Mouse (Mus musculus): ENCODE results near the gene Alppl2. TPM values are rescaled to one million over a fixed set of nuclear protein-coding genes. Genes with fewer than 3 reads are reported as not detected.
A peak's percentile ranks its signal among the peaks of the same experiment; 100 is the strongest.

Alppl2 gene
- polyA plus RNA-seq, 1 experiment: not detected

- H3K4me3 ChIP-seq: no peak overlapping the region
- no peaks in the 10 kb centered on the region for H3K79me2 ChIP-seq (ENCODE audit: control insufficient read depth, insufficient read depth)
- no peaks in the 10 kb centered on the region for H3K27me3 ChIP-seq (ENCODE audit: control insufficient read depth, insufficient read depth, insufficient read length)
- TF ChIP-seq CEBPB (IDR thresholded peaks at IDR 0.05; ENCODE audit: insufficient read depth, poor library complexity, severe bottlenecking): no peak
- no peak for TF ChIP-seq E2F4 (IDR thresholded peaks at IDR 0.05; ENCODE audit: insufficient read depth)
- TF ChIP-seq POLR2AphosphoS2 (IDR thresholded peaks at IDR 0.05; ENCODE audit: insufficient read length, low read depth): no peak
- no peak for TF ChIP-seq MYOG (IDR thresholded peaks at IDR 0.05; ENCODE audit: control insufficient read depth in 1 of 3, insufficient read depth in 1 of 3, insufficient read length in 2 of 3, low read depth in 2 of 3)
- TF ChIP-seq TCF12 (IDR thresholded peaks at IDR 0.05; ENCODE audit: insufficient read depth, poor library complexity, severe bottlenecking): no peak
- TF ChIP-seq TCF3 (IDR thresholded peaks at IDR 0.05; ENCODE audit: insufficient read length, low read depth): no peak
- TF ChIP-seq REST (IDR thresholded peaks at IDR 0.05; ENCODE audit: insufficient read depth, insufficient read length): no peak
- no peak for TF ChIP-seq MAX (IDR thresholded peaks at IDR 0.05; ENCODE audit: low read depth)
- TF ChIP-seq USF1 (IDR thresholded peaks at IDR 0.05; ENCODE audit: low read depth): no peak
- no peak for TF ChIP-seq MYOD1 (IDR thresholded peaks at IDR 0.05; ENCODE audit: control insufficient read depth in 1 of 3, insufficient read length in 2 of 3, low read depth in 2 of 3)
- no peak for TF ChIP-seq POLR2A (IDR thresholded peaks at IDR 0.05; ENCODE audit: insufficient read length, low read depth)
- TF ChIP-seq SRF (IDR thresholded peaks at IDR 0.05; ENCODE audit: control insufficient read depth, insufficient read length, low read depth): no peak
- no peaks in the 10 kb centered on the region for H3K36me3 ChIP-seq (ENCODE audit: control insufficient read depth, insufficient read depth)
- no peak overlapping the region for H3ac ChIP-seq (ENCODE audit: control insufficient read depth, insufficient read length)
- no peak overlapping the region for H3K4me2 ChIP-seq (ENCODE audit: low read depth)
These were observed 3.5 kb downstream of the Alppl2 start for GRCm38 (mm10) chr1:87086196-87086595.

GRCm38 (mm10) chr1:87073776-87074175 is 16.0 kb downstream of the Alppl2 start:
- Histone ChIP-seq H3K27me3 (ENCODE audit: control insufficient read depth, insufficient read depth, insufficient read length) (no peaks in the 10 kb centered on the region), H3K36me3 (ENCODE audit: control insufficient read depth, insufficient read depth) (no peaks in the 10 kb centered on the region), H3ac (ENCODE audit: control insufficient read depth, insufficient read length) (no peak overlapping the region), H3K4me2 (ENCODE audit: low read depth) (no peak overlapping the region), H3K79me2 (ENCODE audit: control insufficient read depth, insufficient read depth) (no peaks in the 10 kb centered on the region), H3K4me3 (no peak overlapping the region)
- TF ChIP-seq POLR2AphosphoS2 (IDR thresholded peaks at IDR 0.05; ENCODE audit: insufficient read length, low read depth) (no peak), TCF3 (IDR thresholded peaks at IDR 0.05; ENCODE audit: insufficient read length, low read depth) (no peak), CEBPB (IDR thresholded peaks at IDR 0.05; ENCODE audit: insufficient read depth, poor library complexity, severe bottlenecking) (no peak), POLR2A (IDR thresholded peaks at IDR 0.05; ENCODE audit: insufficient read length, low read depth) (no peak), TCF12 (IDR thresholded peaks at IDR 0.05; ENCODE audit: insufficient read depth, poor library complexity, severe bottlenecking) (no peak), USF1 (IDR thresholded peaks at IDR 0.05; ENCODE audit: low read depth) (no peak), E2F4 (IDR thresholded peaks at IDR 0.05; ENCODE audit: insufficient read depth) (no peak), REST (IDR thresholded peaks at IDR 0.05; ENCODE audit: insufficient read depth, insufficient read length) (no peak), MAX (IDR thresholded peaks at IDR 0.05; ENCODE audit: low read depth) (no peak), MYOG (IDR thresholded peaks at IDR 0.05; ENCODE audit: control insufficient read depth in 1 of 3, insufficient read depth in 1 of 3, insufficient read length in 2 of 3, low read depth in 2 of 3) (no peak), MYOD1 (IDR thresholded peaks at IDR 0.05; ENCODE audit: control insufficient read depth in 1 of 3, insufficient read length in 2 of 3, low read depth in 2 of 3) (no peak), SRF (IDR thresholded peaks at IDR 0.05; ENCODE audit: control insufficient read depth, insufficient read length, low read depth) (no peak)

- Histone ChIP-seq H3K27me3 (ENCODE audit: control insufficient read depth, insufficient read depth, insufficient read length) (no peaks in the 10 kb centered on the region), H3ac (ENCODE audit: control insufficient read depth, insufficient read length) (no peak overlapping the region)
These were observed 19.0 kb downstream of the Alppl2 start for GRCm38 (mm10) chr1:87070720-87071119.

GRCm38 (mm10) chr1:87060913-87061312 is 28.8 kb downstream of the Alppl2 start:
- Histone ChIP-seq H3K36me3 (ENCODE audit: control insufficient read depth, insufficient read depth) (no peaks in the 10 kb centered on the region), H3K4me2 (ENCODE audit: low read depth) (no peak overlapping the region), H3K27me3 (ENCODE audit: control insufficient read depth, insufficient read depth, insufficient read length) (no peaks in the 10 kb centered on the region), H3ac (ENCODE audit: control insufficient read depth, insufficient read length) (no peak overlapping the region), H3K79me2 (ENCODE audit: control insufficient read depth, insufficient read depth) (no peaks in the 10 kb centered on the region), H3K4me3 (no peak overlapping the region)
- TF ChIP-seq MYOG (IDR thresholded peaks at IDR 0.05; ENCODE audit: control insufficient read depth in 1 of 3, insufficient read depth in 1 of 3, insufficient read length in 2 of 3, low read depth in 2 of 3): no peak
- TF ChIP-seq E2F4 (IDR thresholded peaks at IDR 0.05; ENCODE audit: insufficient read depth): no peak
- no peak for TF ChIP-seq POLR2AphosphoS2 (IDR thresholded peaks at IDR 0.05; ENCODE audit: insufficient read length, low read depth)
- TF ChIP-seq CEBPB (IDR thresholded peaks at IDR 0.05; ENCODE audit: insufficient read depth, poor library complexity, severe bottlenecking): no peak
- no peak for TF ChIP-seq TCF12 (IDR thresholded peaks at IDR 0.05; ENCODE audit: insufficient read depth, poor library complexity, severe bottlenecking)

More at GRCm38 (mm10) chr1:87070720-87071119, 19.0 kb downstream of the Alppl2 start:
- Histone ChIP-seq H3K79me2 (ENCODE audit: control insufficient read depth, insufficient read depth) (no peaks in the 10 kb centered on the region), H3K36me3 (ENCODE audit: control insufficient read depth, insufficient read depth) (no peaks in the 10 kb centered on the region), H3K4me3 (no peak overlapping the region), H3K4me2 (ENCODE audit: low read depth) (no peak overlapping the region)
- TF ChIP-seq MYOD1 (IDR thresholded peaks at IDR 0.05; ENCODE audit: control insufficient read depth in 1 of 3, insufficient read length in 2 of 3, low read depth in 2 of 3): peak in 1 of 3 experiments; percentile 71
- no peak for TF ChIP-seq POLR2AphosphoS2 (IDR thresholded peaks at IDR 0.05; ENCODE audit: insufficient read length, low read depth)
- TF ChIP-seq E2F4 (IDR thresholded peaks at IDR 0.05; ENCODE audit: insufficient read depth): no peak

- Histone ChIP-seq H3K79me2 (ENCODE audit: control insufficient read depth, insufficient read depth) (no peaks in the 10 kb centered on the region), H3K4me3 (no peak overlapping the region), H3ac (ENCODE audit: control insufficient read depth, insufficient read length) (no peak overlapping the region), H3K4me2 (ENCODE audit: low read depth) (no peak overlapping the region), H3K36me3 (ENCODE audit: control insufficient read depth, insufficient read depth) (no peaks in the 10 kb centered on the region), H3K27me3 (ENCODE audit: control insufficient read depth, insufficient read depth, insufficient read length) (no peaks in the 10 kb centered on the region)
- TF ChIP-seq MYOG (IDR thresholded peaks at IDR 0.05; ENCODE audit: control insufficient read depth in 1 of 3, insufficient read depth in 1 of 3, insufficient read length in 2 of 3, low read depth in 2 of 3) (no peak), TCF3 (IDR thresholded peaks at IDR 0.05; ENCODE audit: insufficient read length, low read depth) (no peak), MAX (IDR thresholded peaks at IDR 0.05; ENCODE audit: low read depth) (no peak), USF1 (IDR thresholded peaks at IDR 0.05; ENCODE audit: low read depth) (no peak), POLR2AphosphoS2 (IDR thresholded peaks at IDR 0.05; ENCODE audit: insufficient read length, low read depth) (no peak), E2F4 (IDR thresholded peaks at IDR 0.05; ENCODE audit: insufficient read depth) (no peak), MYOD1 (IDR thresholded peaks at IDR 0.05; ENCODE audit: control insufficient read depth in 1 of 3, insufficient read length in 2 of 3, low read depth in 2 of 3) (no peak), SRF (IDR thresholded peaks at IDR 0.05; ENCODE audit: control insufficient read depth, insufficient read length, low read depth) (no peak), REST (IDR thresholded peaks at IDR 0.05; ENCODE audit: insufficient read depth, insufficient read length) (no peak), TCF12 (IDR thresholded peaks at IDR 0.05; ENCODE audit: insufficient read depth, poor library complexity, severe bottlenecking) (no peak), POLR2A (IDR thresholded peaks at IDR 0.05; ENCODE audit: insufficient read length, low read depth) (no peak), CEBPB (IDR thresholded peaks at IDR 0.05; ENCODE audit: insufficient read depth, poor library complexity, severe bottlenecking) (no peak)
These were observed 30.6 kb downstream of the Alppl2 start for GRCm38 (mm10) chr1:87059042-87059665.
